Mouse (Mus musculus): Measurements from ENCODE around the gene Nmnat2. TPM values are rescaled to one million over a fixed set of nuclear protein-coding genes. Genes with fewer than 3 reads are reported as not detected.
A peak's percentile ranks its signal among the peaks of the same experiment; 100 is the strongest.

Gene Nmnat2
- polyA plus RNA-seq, 1 experiment from 2014 or later, result 1.3 TPM

GRCm38 (mm10) chr1:153023018-153023417 is 68.2 kb downstream of the Nmnat2 start:
- ATAC-seq (ENCODE audit: insufficient number of reproducible peaks, insufficient read depth, low FRiP score, low TSS enrichment, low read depth), result no peak
- no peak overlapping the region for H3K9ac ChIP-seq
- no peak overlapping the region for H3K27ac ChIP-seq
- H3K4me2 ChIP-seq, result no peak overlapping the region
- no peaks in the 10 kb centered on the region for H3K36me3 ChIP-seq
- H3K9me3 ChIP-seq, result no peaks in the 10 kb centered on the region
- no peaks in the 10 kb centered on the region for H3K4me1 ChIP-seq
- no peaks in the 10 kb centered on the region for H3K27me3 ChIP-seq
- no peak overlapping the region for H3K4me3 ChIP-seq
- WGBS, result 84% methylated on average over 4 of the region's 4 CpGs

GRCm38 (mm10) chr1:153023875-153024274 is 69.1 kb downstream of the Nmnat2 start:
- Histone ChIP-seq H3K4me1 (no peaks in the 10 kb centered on the region), H3K9ac (no peak overlapping the region), H3K27ac (no peak overlapping the region), H3K4me2 (no peak overlapping the region), H3K27me3 (no peaks in the 10 kb centered on the region), H3K4me3 (no peak overlapping the region), H3K36me3 (no peaks in the 10 kb centered on the region), H3K9me3 (no peaks in the 10 kb centered on the region)
- WGBS, result 46% methylated on average over 2 of the region's 2 CpGs
- no peak for ATAC-seq (ENCODE audit: insufficient number of reproducible peaks, insufficient read depth, low FRiP score, low TSS enrichment, low read depth)

GRCm38 (mm10) chr1:153024453-153024852 is 69.7 kb downstream of the Nmnat2 start:
- no peaks in the 10 kb centered on the region for H3K4me1 ChIP-seq
- H3K4me2 ChIP-seq, result no peak overlapping the region
- H3K9me3 ChIP-seq, result no peaks in the 10 kb centered on the region
- no peak for ATAC-seq (ENCODE audit: insufficient number of reproducible peaks, insufficient read depth, low FRiP score, low TSS enrichment, low read depth)
- H3K36me3 ChIP-seq, result no peaks in the 10 kb centered on the region
- H3K9ac ChIP-seq, result no peak overlapping the region
- 38% methylated on average over 2 of the region's 2 CpGs for WGBS
- no peak overlapping the region for H3K4me3 ChIP-seq
- H3K27me3 ChIP-seq, result no peaks in the 10 kb centered on the region
- H3K27ac ChIP-seq, result no peak overlapping the region

GRCm38 (mm10) chr1:153031345-153031744 is 76.6 kb downstream of the Nmnat2 start:
- Histone ChIP-seq H3K36me3 (no peaks in the 10 kb centered on the region), H3K9ac (0 out of 2 replicates have a peak overlapping the region, but pooled peaks have one; percentile 0), H3K4me3 (no peak overlapping the region), H3K27me3 (no peaks in the 10 kb centered on the region), H3K4me2 (peak overlapping the region; percentile 26), H3K9me3 (no peaks in the 10 kb centered on the region), H3K27ac (no peak overlapping the region), H3K4me1 (peaks cover 25% of the 10 kb centered on the region)
- 27% methylated on average over 6 of the region's 6 CpGs for WGBS
- no peak for ATAC-seq (ENCODE audit: insufficient number of reproducible peaks, insufficient read depth, low FRiP score, low TSS enrichment, low read depth)

- ATAC-seq (ENCODE audit: insufficient number of reproducible peaks, insufficient read depth, low FRiP score, low TSS enrichment, low read depth), result no peak
- no peaks in the 10 kb centered on the region for H3K36me3 ChIP-seq
- no peaks in the 10 kb centered on the region for H3K9me3 ChIP-seq
- H3K27ac ChIP-seq, result no peak overlapping the region
- H3K4me3 ChIP-seq, result peak overlapping the region; percentile 15; the same call in 1 of the 2 replicates
- H3K27me3 ChIP-seq, result no peaks in the 10 kb centered on the region
- H3K9ac ChIP-seq, result 0 out of 2 replicates have a peak overlapping the region, but pooled peaks have one; percentile 0
- 56% methylated on average over 12 of the region's 12 CpGs for WGBS
- H3K4me2 ChIP-seq, result peak overlapping the region; percentile 26
- H3K4me1 ChIP-seq, result peaks cover 25% of the 10 kb centered on the region
These were observed 77.2 kb downstream of the Nmnat2 start for GRCm38 (mm10) chr1:153031954-153032353.

- H3K36me3 ChIP-seq, result no peaks in the 10 kb centered on the region
- no peak overlapping the region for H3K27ac ChIP-seq
- no peak overlapping the region for H3K4me2 ChIP-seq
- no peak overlapping the region for H3K9ac ChIP-seq
- H3K9me3 ChIP-seq, result no peaks in the 10 kb centered on the region
- H3K27me3 ChIP-seq, result no peaks in the 10 kb centered on the region
- H3K4me3 ChIP-seq, result no peak overlapping the region
- no peak for ATAC-seq (ENCODE audit: insufficient number of reproducible peaks, insufficient read depth, low FRiP score, low TSS enrichment, low read depth)
- WGBS, result 62% methylated on average over 5 of the region's 5 CpGs
- peaks cover 25% of the 10 kb centered on the region for H3K4me1 ChIP-seq
These were observed 78.5 kb downstream of the Nmnat2 start for GRCm38 (mm10) chr1:153033145-153033908.

GRCm38 (mm10) chr1:153034064-153034463 is 79.3 kb downstream of the Nmnat2 start:
- Histone ChIP-seq H3K9ac (no peak overlapping the region), H3K27ac (no peak overlapping the region), H3K4me2 (no peak overlapping the region), H3K36me3 (no peaks in the 10 kb centered on the region), H3K27me3 (no peaks in the 10 kb centered on the region), H3K4me1 (peaks cover 25% of the 10 kb centered on the region), H3K9me3 (no peaks in the 10 kb centered on the region), H3K4me3 (no peak overlapping the region)
- no peak for ATAC-seq (ENCODE audit: insufficient number of reproducible peaks, insufficient read depth, low FRiP score, low TSS enrichment, low read depth)
- WGBS, result 77% methylated on average over 7 of the region's 7 CpGs

- no peak for ATAC-seq (ENCODE audit: insufficient number of reproducible peaks, insufficient read depth, low FRiP score, low TSS enrichment, low read depth)
- peaks cover 25% of the 10 kb centered on the region for H3K4me1 ChIP-seq
- H3K4me3 ChIP-seq, result no peak overlapping the region
- H3K9me3 ChIP-seq, result no peaks in the 10 kb centered on the region
- H3K36me3 ChIP-seq, result no peaks in the 10 kb centered on the region
- WGBS, result 36% methylated on average over 6 of the region's 6 CpGs
- H3K27ac ChIP-seq, result no peak overlapping the region
- H3K9ac ChIP-seq, result no peak overlapping the region
- peak overlapping the region; percentile 27; the same call in 1 of the 2 replicates for H3K4me2 ChIP-seq
- no peaks in the 10 kb centered on the region for H3K27me3 ChIP-seq
These were observed 80.6 kb downstream of the Nmnat2 start for GRCm38 (mm10) chr1:153035328-153035944.

GRCm38 (mm10) chr1:153037353-153038345 is 82.9 kb downstream of the Nmnat2 start:
- peaks cover 16% of the 10 kb centered on the region for H3K4me1 ChIP-seq
- H3K9me3 ChIP-seq, result no peaks in the 10 kb centered on the region
- 72% methylated on average over 10 of the region's 10 CpGs for WGBS
- H3K27me3 ChIP-seq, result no peaks in the 10 kb centered on the region
- no peak overlapping the region for H3K9ac ChIP-seq
- H3K4me3 ChIP-seq, result no peak overlapping the region
- H3K27ac ChIP-seq, result no peak overlapping the region
- no peak overlapping the region for H3K4me2 ChIP-seq
- ATAC-seq (ENCODE audit: insufficient number of reproducible peaks, insufficient read depth, low FRiP score, low TSS enrichment, low read depth), result no peak
- H3K36me3 ChIP-seq, result no peaks in the 10 kb centered on the region

- Histone ChIP-seq H3K4me2 (no peak overlapping the region), H3K9me3 (no peaks in the 10 kb centered on the region), H3K27me3 (no peaks in the 10 kb centered on the region), H3K36me3 (no peaks in the 10 kb centered on the region), H3K9ac (no peak overlapping the region), H3K27ac (no peak overlapping the region), H3K4me3 (no peak overlapping the region), H3K4me1 (peaks cover 9% of the 10 kb centered on the region)
- 28% methylated on average over 3 of the region's 3 CpGs for WGBS
- ATAC-seq (ENCODE audit: insufficient number of reproducible peaks, insufficient read depth, low FRiP score, low TSS enrichment, low read depth), result no peak
These were observed 85.3 kb downstream of the Nmnat2 start for GRCm38 (mm10) chr1:153040091-153040490.

GRCm38 (mm10) chr1:153041046-153041445 is 86.3 kb downstream of the Nmnat2 start:
- no peak overlapping the region for H3K9ac ChIP-seq
- H3K36me3 ChIP-seq, result no peaks in the 10 kb centered on the region
- no peak overlapping the region for H3K27ac ChIP-seq
- no peak overlapping the region for H3K4me2 ChIP-seq
- no peaks in the 10 kb centered on the region; the same call in 1 of the 2 replicates for H3K4me1 ChIP-seq
- no peak for ATAC-seq (ENCODE audit: insufficient number of reproducible peaks, insufficient read depth, low FRiP score, low TSS enrichment, low read depth)
- no peaks in the 10 kb centered on the region for H3K27me3 ChIP-seq
- WGBS, result 80% methylated on average over 2 of the region's 2 CpGs
- H3K9me3 ChIP-seq, result no peaks in the 10 kb centered on the region
- no peak overlapping the region for H3K4me3 ChIP-seq
